Mouse (Mus musculus) midbrain, postnatal 0 days (tissue): ENCODE measurements around the gene Ptbp3. TPM values are rescaled to one million over a fixed set of nuclear protein-coding genes. Genes with fewer than 3 reads are reported as not detected.

ENCODE experiments used
- ATAC-seq: fragments of 200-750 bp; cut with Nextera tagmentation; 2 replicates; pipeline ENCODE4 v1.8.0; 2017; ENCODE audit warnings: moderate number of reproducible peaks, mild to moderate bottlenecking, moderate TSS enrichment, moderate library complexity; ENCODE audit not compliant: low FRiP score
- DNase-seq: peaks from one replicate; pipeline ENCODE4 v3.0.0-alpha.2; 2015; ENCODE audit warnings: low spot score
- H3K27ac ChIP-seq: fragments of 300-500 bp; sonication (generic); 2 replicates; pipeline ENCODE4 v1.5.1; 2014; ENCODE audit warnings: low read depth, mild to moderate bottlenecking, low read length, mixed read lengths
- H3K27me3 ChIP-seq: fragments of 300-500 bp; sonication (generic); 2 replicates; pipeline ENCODE4 v1.6.1; 2014; ENCODE audit warnings: low read length, control low read depth, mixed read lengths; ENCODE audit not compliant: insufficient read depth
- H3K36me3 ChIP-seq: fragments of 300-500 bp; sonication (generic); 2 replicates; pipeline ENCODE4 v1.6.1; 2014; ENCODE audit warnings: low read length, control low read depth, mixed read lengths; ENCODE audit not compliant: insufficient read depth
- H3K4me1 ChIP-seq: fragments of 300-500 bp; sonication (generic); 2 replicates; pipeline ENCODE4 v1.6.1; 2014; ENCODE audit warnings: mild to moderate bottlenecking, control low read depth, antibody characterized with exemption, low read length, mixed read lengths; ENCODE audit not compliant: insufficient read depth
- H3K4me2 ChIP-seq: fragments of 300-500 bp; sonication (generic); 2 replicates; pipeline ENCODE4 v1.6.1; 2014; ENCODE audit warnings: low read depth, mild to moderate bottlenecking, low read length, mixed read lengths; ENCODE audit not compliant: poor library complexity, severe bottlenecking
- H3K4me3 ChIP-seq: fragments of 300-500 bp; sonication (generic); 2 replicates; pipeline ENCODE4 v1.5.1; 2014; ENCODE audit warnings: low read depth, mild to moderate bottlenecking, low read length, moderate library complexity
- H3K9ac ChIP-seq: fragments of 300-500 bp; sonication (generic); replicated peaks from 2 replicates; pipeline ENCODE4 v1.6.1; 2014; ENCODE audit warnings: mild to moderate bottlenecking, low read length, moderate library complexity, mixed read lengths; ENCODE audit not compliant: poor library complexity, severe bottlenecking
- H3K9me3 ChIP-seq: fragments of 300-500 bp; sonication (generic); 2 replicates; pipeline ENCODE4 v1.6.1; 2016; ENCODE audit warnings: low read length, control low read depth
- CTCF ChIP-seq: IDR thresholded peaks from 2 replicates; pipeline ENCODE4 v1.5.1; 2016; ENCODE audit warnings: antibody characterized with exemption, mild to moderate bottlenecking
- WGBS: fragments of 180-500 bp; shearing (Covaris S2); extraction: QIAGEN DNeasy Blood & Tissue Kit; methylation state at CpG from one replicate; pipeline ENCODE4 v1.1.7; 2014; 5-methylcytosine and 5-hydroxymethylcytosine counted together
- polyA plus RNA-seq: library from polyadenylated mRNA; unstranded; fragments of >200 nt; fragmentation: Nextera tagmentation; extraction: Ambion mirVana; gene quantifications from 2 replicates; pipeline ENCODE4 v1.2.1, GENCODE M21; 2015
- total RNA-seq: library from RNA; depleted of rRNA; stranded (reverse); fragments of >200 nt; gene quantifications from 2 replicates; pipeline ENCODE4 v1.2.3, GENCODE M21; 2014

The Ptbp3 gene
- total and polyA plus RNA-seq, 2 experiments from 2014 or later, result 10.5 to 35.8 TPM

GRCm38 (mm10) chr4:59457941-59458340 lies 91.2 kb downstream of the Ptbp3 start:
- no peaks in the 10 kb centered on the region for H3K36me3 ChIP-seq
- H3K9ac ChIP-seq, result no peak overlapping the region
- whole genome bisulfite sequencing, result 29% methylated on average over 9 of the region's 9 CpGs
- no peak overlapping the region for H3K4me2 ChIP-seq
- H3K27me3 ChIP-seq, result no peaks in the 10 kb centered on the region
- no peaks in the 10 kb centered on the region for H3K9me3 ChIP-seq
- H3K27ac ChIP-seq, result no peak overlapping the region
- ATAC-seq (no peak), DNase-seq (no peak)
- TF ChIP-seq CTCF, result no peak
- no peak overlapping the region for H3K4me3 ChIP-seq
- no peaks in the 10 kb centered on the region for H3K4me1 ChIP-seq

GRCm38 (mm10) chr4:59457091-59457490 lies 92.1 kb downstream of the Ptbp3 start:
- Histone ChIP-seq H3K27me3 (no peaks in the 10 kb centered on the region), H3K36me3 (no peaks in the 10 kb centered on the region), H3K9me3 (no peaks in the 10 kb centered on the region), H3K27ac (no peak overlapping the region), H3K4me3 (no peak overlapping the region), H3K4me1 (no peaks in the 10 kb centered on the region), H3K4me2 (no peak overlapping the region), H3K9ac (no peak overlapping the region)
- no peak for ATAC-seq
- no peak for DNase-seq
- no peak for TF ChIP-seq CTCF
- 95% methylated on average over 5 of the region's 5 CpGs for WGBS

- H3K4me1 ChIP-seq, result no peaks in the 10 kb centered on the region
- H3K36me3 ChIP-seq, result no peaks in the 10 kb centered on the region
- H3K9ac ChIP-seq, result no peak overlapping the region
- no peaks in the 10 kb centered on the region for H3K9me3 ChIP-seq
- no peak overlapping the region for H3K4me3 ChIP-seq
- no peak for TF ChIP-seq CTCF
- no peak overlapping the region for H3K27ac ChIP-seq
- 71% methylated on average over 2 of the region's 2 CpGs for WGBS
- no peak for ATAC-seq
- no peak overlapping the region for H3K4me2 ChIP-seq
- no peaks in the 10 kb centered on the region for H3K27me3 ChIP-seq
- DNase-seq, result no peak
Measured at GRCm38 (mm10) chr4:59455465-59455864, 93.7 kb downstream of the Ptbp3 start.

- Histone ChIP-seq H3K4me2 (no peak overlapping the region), H3K27ac (no peak overlapping the region), H3K27me3 (no peaks in the 10 kb centered on the region), H3K4me3 (no peak overlapping the region), H3K4me1 (no peaks in the 10 kb centered on the region), H3K9ac (no peak overlapping the region), H3K36me3 (no peaks in the 10 kb centered on the region), H3K9me3 (no peaks in the 10 kb centered on the region)
- no peak for DNase-seq
- ATAC-seq, result no peak
- TF ChIP-seq CTCF, result no peak
- WGBS, result 76% methylated on average over 3 of the region's 3 CpGs
Measured at GRCm38 (mm10) chr4:59454046-59454445, 95.1 kb downstream of the Ptbp3 start.

- ATAC-seq (no peak), DNase-seq (no peak)
- WGBS, result 91% methylated on average over 8 of the region's 8 CpGs
- H3K27me3 ChIP-seq, result no peaks in the 10 kb centered on the region
- H3K9me3 ChIP-seq, result no peaks in the 10 kb centered on the region
- H3K27ac ChIP-seq, result no peak overlapping the region
- no peak overlapping the region for H3K4me3 ChIP-seq
- H3K9ac ChIP-seq, result no peak overlapping the region
- no peaks in the 10 kb centered on the region for H3K36me3 ChIP-seq
- TF ChIP-seq CTCF, result no peak
- H3K4me2 ChIP-seq, result no peak overlapping the region
- no peaks in the 10 kb centered on the region for H3K4me1 ChIP-seq
Measured at GRCm38 (mm10) chr4:59452503-59452933, 96.6 kb downstream of the Ptbp3 start.

- no peak overlapping the region for H3K4me3 ChIP-seq
- H3K27ac ChIP-seq, result no peak overlapping the region
- H3K27me3 ChIP-seq, result no peaks in the 10 kb centered on the region
- 88% methylated on average over 3 of the region's 3 CpGs for WGBS
- no peaks in the 10 kb centered on the region for H3K9me3 ChIP-seq
- DNase-seq (no peak), ATAC-seq (no peak)
- H3K4me1 ChIP-seq, result no peaks in the 10 kb centered on the region
- no peaks in the 10 kb centered on the region for H3K36me3 ChIP-seq
- no peak overlapping the region for H3K4me2 ChIP-seq
- H3K9ac ChIP-seq, result no peak overlapping the region
- no peak for TF ChIP-seq CTCF
Measured at GRCm38 (mm10) chr4:59450906-59451305, 98.3 kb downstream of the Ptbp3 start.
